Mouse (Mus musculus) heart, embryonic 14.5 days (tissue): ENCODE data around the gene Terb1. TPM values are rescaled to one million over a fixed set of nuclear protein-coding genes. Genes with fewer than 3 reads are reported as not detected.

Experiments
- polyA plus RNA-seq: library from polyadenylated mRNA; unstranded; fragments of >200 nt; fragmentation: Nextera tagmentation; extraction: Ambion mirVana; gene quantifications from 2 replicates; pipeline ENCODE4 v1.2.1, GENCODE M21; 2014

The Terb1 gene
- polyA plus RNA-seq, 1 experiment from 2014 or later = not detected

Other genes starting within 250 kb of the Terb1 start
- not detected in 2 replicates for gene Cmtm2a, start 216.7 kb downstream of the Terb1 start, polyA plus RNA-seq
- gene Gm45711, start 199.8 kb downstream of the Terb1 start, polyA plus RNA-seq = not detected in 2 replicates
- gene Cmtm1, start 199.8 kb downstream of the Terb1 start, polyA plus RNA-seq = not detected in 2 replicates
- not detected in 2 replicates for gene Gm11020, start 188.3 kb downstream of the Terb1 start, polyA plus RNA-seq
- not detected in 2 replicates for gene Cmtm2b, start 187.7 kb downstream of the Terb1 start, polyA plus RNA-seq
- 94.1 and 103 TPM in 2 replicates for gene Cmtm3, start 170.5 kb downstream of the Terb1 start, polyA plus RNA-seq
- gene Cmtm4, start 114.1 kb downstream of the Terb1 start, polyA plus RNA-seq = 2.1 and 2.4 TPM in 2 replicates
- 55.0 and 57.0 TPM in 2 replicates for gene Dync1li2, start 66.9 kb downstream of the Terb1 start, polyA plus RNA-seq
- gene Nae1, start 24.7 kb upstream of the Terb1 start, polyA plus RNA-seq = 73.3 and 80.0 TPM in 2 replicates
- 2.2 and 2.3 TPM in 2 replicates for gene Car7, start 24.8 kb upstream of the Terb1 start, polyA plus RNA-seq
- 5.4 and 6.4 TPM in 2 replicates for gene Pdp2, start 81.5 kb upstream of the Terb1 start, polyA plus RNA-seq
- gene Cdh16, start 114.5 kb upstream of the Terb1 start, polyA plus RNA-seq = 21.5 and 26.4 TPM in 2 replicates
- gene Rrad, start 121.4 kb upstream of the Terb1 start, polyA plus RNA-seq = 338 and 417 TPM in 2 replicates
- 198 and 201 TPM in 2 replicates for gene Ciao2b, start 132.1 kb upstream of the Terb1 start, polyA plus RNA-seq
- gene Ces2a, start 224.1 kb upstream of the Terb1 start, polyA plus RNA-seq = not detected in 2 replicates